Mouse (Mus musculus) CH12.LX (cell line): ENCODE data around the gene Rnf169. TPM values are rescaled to one million over a fixed set of nuclear protein-coding genes. Genes with fewer than 3 reads are reported as not detected.

Source experiments
- DNase-seq: peaks from one replicate; pipeline ENCODE4 v3.0.0-alpha.2; 2013; ENCODE audit errors: extremely low read depth
- H3K27ac ChIP-seq: 2 replicates; pipeline ENCODE4 v1.5.1; 2012; ENCODE audit warnings: low read depth, mild to moderate bottlenecking, control low read depth, moderate library complexity; ENCODE audit not compliant: insufficient read depth
- H3K27me3 ChIP-seq: replicated peaks from 2 replicates; pipeline ENCODE3; 2012; ENCODE audit warnings: inconsistent platforms
- H3K36me3 ChIP-seq, 2 experiments: replicated peaks in 1 of 2; 2 replicates each; pipeline versions ENCODE3 to v1.6.1; 2012; ENCODE audit warnings: inconsistent platforms in 1 of 2, low read length in 1 of 2, mild to moderate bottlenecking in 1 of 2, mixed read lengths in 1 of 2, moderate library complexity in 1 of 2; ENCODE audit not compliant: control insufficient read depth in 1 of 2, insufficient read depth in 1 of 2
- H3K4me1 ChIP-seq, 2 experiments: 2 replicates each; pipeline ENCODE4 v1.6.1; 2012; ENCODE audit warnings: inconsistent platforms in 1 of 2, moderate library complexity in 1 of 2; ENCODE audit not compliant: insufficient read depth in 2 of 2, control insufficient read depth in 1 of 2
- H3K4me2 ChIP-seq: 2 replicates; pipeline ENCODE4 v1.6.1; 2012; ENCODE audit warnings: low read depth, mild to moderate bottlenecking, control low read depth; ENCODE audit not compliant: poor library complexity, insufficient read depth, severe bottlenecking
- H3K4me3 ChIP-seq, 3 experiments: fragments of 150-350 bp in 1 of 3; sonication (generic) in 1 of 3; replicated peaks in 1 of 3; 2 replicates each; pipeline versions ENCODE3 to v1.5.1; 2011 to 2012; ENCODE audit warnings: low read depth in 2 of 3, low read length in 2 of 3, mild to moderate bottlenecking in 2 of 3, moderate library complexity in 2 of 3, control low read depth in 1 of 3, improper control_type of control experiment in 1 of 3, inconsistent platforms in 1 of 3, mixed read lengths in 1 of 3; ENCODE audit not compliant: poor library complexity in 1 of 3
- H3K79me2 ChIP-seq: replicated peaks from 2 replicates; pipeline ENCODE4 v1.6.1; 2012; ENCODE audit warnings: mild to moderate bottlenecking, moderate library complexity; ENCODE audit not compliant: control insufficient read depth, poor library complexity, insufficient read depth, severe bottlenecking; ENCODE audit errors: extremely low read depth
- H3K9ac ChIP-seq: 2 replicates; pipeline ENCODE4 v1.6.1; 2012; ENCODE audit warnings: low read depth, mild to moderate bottlenecking, control low read depth, moderate library complexity; ENCODE audit not compliant: insufficient read depth
- H3K9me3 ChIP-seq: replicated peaks from 2 replicates; pipeline ENCODE3; 2012; ENCODE audit warnings: low read length, inconsistent platforms, mixed read lengths
- BHLHE40 ChIP-seq: IDR thresholded peaks from 2 replicates; pipeline ENCODE4 v1.6.1; 2011; ENCODE audit warnings: mild to moderate bottlenecking, low read depth, low read length, improper control_type of control experiment
- CTCF ChIP-seq, 2 experiments: IDR thresholded peaks in 1 of 2; conservative IDR thresholded peaks in 1 of 2; 2 replicates each; pipeline ENCODE4 v1.5.1; 2011 to 2012; ENCODE audit warnings: low read depth in 2 of 2, low read length in 2 of 2, improper control_type of control experiment in 1 of 2, inconsistent platforms in 1 of 2, mild to moderate bottlenecking in 1 of 2, moderate library complexity in 1 of 2
- ETS1 ChIP-seq: conservative IDR thresholded peaks from 2 replicates; pipeline ENCODE4 v1.6.1; 2012; ENCODE audit warnings: low read depth, mild to moderate bottlenecking, inconsistent platforms, low read length, improper control_type of control experiment, moderate library complexity
- GABPA ChIP-seq: IDR thresholded peaks from 2 replicates; pipeline ENCODE4 v1.6.1; 2012; ENCODE audit warnings: low read depth, low read length, improper control_type of control experiment, inconsistent platforms; ENCODE audit not compliant: insufficient replicate concordance
- JUN ChIP-seq: IDR thresholded peaks from 2 replicates; pipeline ENCODE4 v1.6.1; 2011; ENCODE audit warnings: low read depth, mild to moderate bottlenecking, low read length, improper control_type of control experiment, moderate library complexity; ENCODE audit not compliant: insufficient read depth
- MAX ChIP-seq: IDR thresholded peaks from 2 replicates; pipeline ENCODE4 v1.6.1; 2011; ENCODE audit warnings: low read length, improper control_type of control experiment
- MEF2A ChIP-seq: IDR thresholded peaks from 2 replicates; pipeline ENCODE4 v1.6.1; 2014; ENCODE audit warnings: low read depth, mild to moderate bottlenecking, inconsistent platforms, low read length, improper control_type of control experiment, borderline replicate concordance
- PAX5 ChIP-seq: IDR thresholded peaks from 2 replicates; pipeline ENCODE4 v1.6.1; 2012; ENCODE audit warnings: low read length, inconsistent platforms, mixed read lengths
- POLR2A ChIP-seq: IDR thresholded peaks from 2 replicates; pipeline ENCODE4 v1.6.1; 2011; ENCODE audit warnings: low read depth, mild to moderate bottlenecking, improper control_type of control experiment, low read length
- SIN3A ChIP-seq: IDR thresholded peaks from 2 replicates; pipeline ENCODE4 v1.6.1; 2012; ENCODE audit warnings: low read length, improper control_type of control experiment, inconsistent platforms
- SMC3 ChIP-seq: IDR thresholded peaks from 2 replicates; pipeline ENCODE4 v1.6.1; 2011; ENCODE audit warnings: low read depth, low read length, improper control_type of control experiment
- TCF12 ChIP-seq: IDR thresholded peaks from 2 replicates; pipeline ENCODE4 v1.6.1; 2014; ENCODE audit warnings: low read depth, mild to moderate bottlenecking, inconsistent platforms, low read length, improper control_type of control experiment
- USF2 ChIP-seq: conservative IDR thresholded peaks from 2 replicates; pipeline ENCODE4 v1.6.1; 2011; ENCODE audit warnings: low read depth, low read length, improper control_type of control experiment
- ZC3H11A ChIP-seq: IDR thresholded peaks from 2 replicates; pipeline ENCODE4 v1.6.1; 2012; ENCODE audit warnings: low read depth, mild to moderate bottlenecking, inconsistent platforms, low read length, improper control_type of control experiment
- ZNF384 ChIP-seq: IDR thresholded peaks from 2 replicates; pipeline ENCODE4 v1.6.1; 2012; ENCODE audit warnings: low read depth, low read length, improper control_type of control experiment, inconsistent platforms
- dilution Hi-C: fragments of 300-500 bp; cut with MboI; formaldehyde crosslinking; loops from 2 replicates; pipeline ENCODE4 v1.14.3; 2020; ENCODE audit warnings: low sequenced_read_pairs; ENCODE audit not compliant: extremely low pct_unique_long_range_greater_than_20kb, extremely low pct_ligation_motif_present
- in situ Hi-C: fragments of 300-500 bp; cut with MboI; formaldehyde crosslinking; loops from 3 replicates; pipeline ENCODE4 v1.14.3; 2019; ENCODE audit warnings: low sequenced_read_pairs, low pct_ligation_motif_present, low pct_unique_long_range_greater_than_20kb, mixed read lengths
- polyA plus RNA-seq: library from polyadenylated mRNA; unstranded; fragments of >175 nt; gene quantifications from 2 replicates; pipeline ENCODE4 v1.2.1, GENCODE M21; 2012; ENCODE audit warnings: low read depth; ENCODE audit not compliant: insufficient read length
- total RNA-seq, 2 experiments: library from RNA; depleted of rRNA; stranded (reverse); fragments of 300-350 nt in 1 of 2; fragments of >200 nt in 1 of 2; gene quantifications; 2 replicates each; pipeline ENCODE4 v1.2.3; 2012 to 2014

Rnf169 gene
- total and polyA plus RNA-seq, 3 experiments = 3.7 to 11.4 (median 5.2) TPM

DNA sequence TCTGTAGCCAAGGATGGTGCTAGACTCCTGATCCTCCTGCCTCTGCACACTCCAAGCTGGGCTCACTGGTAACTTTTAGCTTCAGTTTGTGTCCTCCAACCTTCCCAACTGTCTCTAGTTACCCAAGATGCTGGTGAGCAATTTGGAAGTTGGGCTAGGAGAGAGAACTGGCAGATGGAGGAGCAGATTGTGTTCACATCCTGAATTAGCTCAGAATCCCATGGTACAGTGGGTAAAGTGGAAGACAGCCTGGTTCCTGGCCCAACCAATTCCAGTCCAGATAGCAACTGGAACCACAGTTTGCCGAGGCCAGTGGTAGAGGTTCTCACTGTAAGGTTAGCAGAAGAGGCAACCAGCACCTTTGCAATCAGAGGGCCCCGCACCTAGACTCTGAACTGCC, 61.1 kb downstream of the Rnf169 start:
- dilution Hi-C loops = no loop called here
- Histone ChIP-seq H3K4me3 (no peak overlapping the region), H3K4me2 (no peak overlapping the region)
- no peak for TF ChIP-seq TCF12
- no peak for TF ChIP-seq PAX5
- TF ChIP-seq SMC3 = no peak
- TF ChIP-seq ETS1 = no peak
- TF ChIP-seq ZC3H11A = no peak
- no peak for TF ChIP-seq SIN3A
- no peak for TF ChIP-seq CTCF (conservative IDR thresholded peaks at IDR 0.05 in 1 of 2, IDR thresholded peaks at IDR 0.05 in 1 of 2; ENCODE audit: low read depth in 2 of 2, low read length in 2 of 2)
- TF ChIP-seq POLR2A = no peak
- TF ChIP-seq, all 38 proteins: peak for 0
- Histone ChIP-seq H3K36me3 (peaks cover 2 to 27% of the 10 kb centered on the region in 2 experiments), H3K9ac (no peak overlapping the region), H3K4me1 (no peaks in the 10 kb centered on the region), H3K9me3 (no peaks in the 10 kb centered on the region), H3K27me3 (no peaks in the 10 kb centered on the region), H3K27ac (no peak overlapping the region), H3K79me2 (no peaks in the 10 kb centered on the region)
- no peak for DNase-seq
- in situ Hi-C loops = no loop called here

DNA sequence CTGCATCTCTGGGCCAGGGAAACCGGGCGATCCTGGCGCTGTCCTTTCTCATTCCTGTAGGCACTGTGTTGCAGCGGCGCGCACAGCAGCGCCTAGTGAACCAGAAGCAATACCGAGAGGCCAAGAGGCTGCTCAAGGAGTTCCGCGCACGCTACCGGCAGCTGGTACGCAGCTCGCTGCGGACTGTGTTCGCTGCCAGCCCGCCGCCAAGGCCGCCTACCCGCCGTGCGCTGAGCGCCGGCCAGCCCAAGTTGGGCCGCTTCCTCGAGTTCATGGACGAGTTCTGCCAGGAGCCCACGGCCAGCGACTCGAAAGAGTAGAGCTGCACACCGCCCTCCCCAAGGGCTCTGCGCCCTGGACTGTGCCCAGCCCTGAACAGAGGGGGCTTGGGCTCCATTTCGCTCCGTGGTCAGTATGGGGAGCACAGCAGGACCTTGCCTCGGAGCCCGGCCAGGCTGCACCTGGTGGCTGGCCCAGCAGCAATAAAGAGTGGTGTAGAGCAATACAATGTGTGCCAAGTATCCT, 62.9 kb downstream of the Rnf169 start:
- Histone ChIP-seq H3K79me2 (no peaks in the 10 kb centered on the region), H3K4me3 (no peak overlapping the region), H3K27me3 (no peaks in the 10 kb centered on the region), H3K9ac (no peak overlapping the region), H3K9me3 (no peaks in the 10 kb centered on the region), H3K4me2 (no peak overlapping the region), H3K36me3 (peaks cover 0 to 12% of the 10 kb centered on the region in 2 experiments), H3K4me1 (no peaks in the 10 kb centered on the region), H3K27ac (no peak overlapping the region)
- no peak for TF ChIP-seq MAX
- no peak for TF ChIP-seq ZNF384
- TF ChIP-seq GABPA = no peak
- TF ChIP-seq USF2 = no peak
- no peak for TF ChIP-seq JUN
- no peak for TF ChIP-seq BHLHE40
- TF ChIP-seq PAX5 = no peak
- TF ChIP-seq MEF2A = no peak
- no peak for TF ChIP-seq SMC3
- DNase-seq = no peak
- in situ Hi-C loops (no loop called here), dilution Hi-C loops (no loop called here)
